Mouse (Mus musculus): ENCODE measurements around the gene Atp1a1. TPM values are rescaled to one million over a fixed set of nuclear protein-coding genes. Genes with fewer than 3 reads are reported as not detected.

Atp1a1 gene
- polyA plus RNA-seq, 1 experiment from 2014 or later = 537 TPM

GRCm38 (mm10) chr3:101549749-101550148, 54.7 kb downstream of the Atp1a1 start:
- Histone ChIP-seq H3K27me3 (ENCODE audit: control insufficient read depth, insufficient read depth, low read length) (no peaks in the 10 kb centered on the region), H3K4me3 (ENCODE audit: control insufficient read depth in 1 of 2, insufficient read depth in 1 of 2, low read depth in 1 of 2, low read length in 2 of 2) (no peak overlapping the region), H3K9ac (ENCODE audit: low read length) (no peak overlapping the region), H3K36me3 (ENCODE audit: control insufficient read depth, insufficient read depth, low read length) (no peaks in the 10 kb centered on the region), H3K4me1 (ENCODE audit: control insufficient read depth in 2 of 2, insufficient read depth in 2 of 2, low read length in 2 of 2) (peaks cover 17 to 29% of the 10 kb centered on the region in 2 experiments), H3K9me3 (ENCODE audit: control insufficient read depth, low read length) (no peaks in the 10 kb centered on the region), H3K27ac (replicated peaks in 1 of 2; ENCODE audit: control insufficient read depth in 1 of 2, insufficient read depth in 1 of 2, low read depth in 2 of 2, low read length in 2 of 2) (no peak overlapping the region), H3K4me2 (ENCODE audit: low read length) (no peak overlapping the region)
- no peak for ATAC-seq (ENCODE audit: insufficient number of reproducible peaks, insufficient read depth, low FRiP score, low read depth)
- 61% methylated on average over 5 of the region's 5 CpGs for WGBS

- ATAC-seq (ENCODE audit: insufficient number of reproducible peaks, insufficient read depth, low FRiP score, low read depth) = no peak
- Histone ChIP-seq H3K4me1 (ENCODE audit: control insufficient read depth in 2 of 2, insufficient read depth in 2 of 2, low read length in 2 of 2) (peaks cover 0 to 4% of the 10 kb centered on the region in 2 experiments; a peak in 1 of 4 replicates), H3K27me3 (ENCODE audit: control insufficient read depth, insufficient read depth, low read length) (no peaks in the 10 kb centered on the region), H3K36me3 (ENCODE audit: control insufficient read depth, insufficient read depth, low read length) (no peaks in the 10 kb centered on the region), H3K4me3 (ENCODE audit: control insufficient read depth in 1 of 2, insufficient read depth in 1 of 2, low read depth in 1 of 2, low read length in 2 of 2) (no peak overlapping the region), H3K9me3 (ENCODE audit: control insufficient read depth, low read length) (no peaks in the 10 kb centered on the region), H3K9ac (ENCODE audit: low read length) (no peak overlapping the region), H3K4me2 (ENCODE audit: low read length) (no peak overlapping the region), H3K27ac (replicated peaks in 1 of 2; ENCODE audit: control insufficient read depth in 1 of 2, insufficient read depth in 1 of 2, low read depth in 2 of 2, low read length in 2 of 2) (no peak overlapping the region)
- 19% methylated on average over 7 of the region's 7 CpGs for WGBS
Measured at GRCm38 (mm10) chr3:101544116-101544515, 60.4 kb downstream of the Atp1a1 start.

GRCm38 (mm10) chr3:101541571-101541970, 62.9 kb downstream of the Atp1a1 start:
- WGBS = 63% methylated on average over 6 of the region's 6 CpGs
- peaks cover 7% of the 10 kb centered on the region in 2 experiments for H3K4me1 ChIP-seq (ENCODE audit: control insufficient read depth in 2 of 2, insufficient read depth in 2 of 2, low read length in 2 of 2)
- no peak overlapping the region for H3K4me3 ChIP-seq (ENCODE audit: control insufficient read depth in 1 of 2, insufficient read depth in 1 of 2, low read depth in 1 of 2, low read length in 2 of 2)
- no peaks in the 10 kb centered on the region for H3K36me3 ChIP-seq (ENCODE audit: control insufficient read depth, insufficient read depth, low read length)
- H3K9ac ChIP-seq (ENCODE audit: low read length) = no peak overlapping the region
- no peak overlapping the region for H3K27ac ChIP-seq (replicated peaks in 1 of 2; ENCODE audit: control insufficient read depth in 1 of 2, insufficient read depth in 1 of 2, low read depth in 2 of 2, low read length in 2 of 2)
- H3K4me2 ChIP-seq (ENCODE audit: low read length) = no peak overlapping the region
- no peak for ATAC-seq (ENCODE audit: insufficient number of reproducible peaks, insufficient read depth, low FRiP score, low read depth)
- H3K27me3 ChIP-seq (ENCODE audit: control insufficient read depth, insufficient read depth, low read length) = no peaks in the 10 kb centered on the region
- H3K9me3 ChIP-seq (ENCODE audit: control insufficient read depth, low read length) = no peaks in the 10 kb centered on the region

GRCm38 (mm10) chr3:101540568-101540967, 63.9 kb downstream of the Atp1a1 start:
- Histone ChIP-seq H3K4me3 (ENCODE audit: control insufficient read depth in 1 of 2, insufficient read depth in 1 of 2, low read depth in 1 of 2, low read length in 2 of 2) (no peak overlapping the region), H3K4me1 (ENCODE audit: control insufficient read depth in 2 of 2, insufficient read depth in 2 of 2, low read length in 2 of 2) (peaks cover 12 to 16% of the 10 kb centered on the region in 2 experiments), H3K36me3 (ENCODE audit: control insufficient read depth, insufficient read depth, low read length) (no peaks in the 10 kb centered on the region), H3K9ac (ENCODE audit: low read length) (no peak overlapping the region), H3K27me3 (ENCODE audit: control insufficient read depth, insufficient read depth, low read length) (no peaks in the 10 kb centered on the region), H3K9me3 (ENCODE audit: control insufficient read depth, low read length) (no peaks in the 10 kb centered on the region), H3K4me2 (ENCODE audit: low read length) (no peak overlapping the region), H3K27ac (replicated peaks in 1 of 2; ENCODE audit: control insufficient read depth in 1 of 2, insufficient read depth in 1 of 2, low read depth in 2 of 2, low read length in 2 of 2) (no peak overlapping the region)
- no peak for ATAC-seq (ENCODE audit: insufficient number of reproducible peaks, insufficient read depth, low FRiP score, low read depth)
- 66% methylated on average over 4 of the region's 4 CpGs for WGBS

- 40% methylated on average over 7 of the region's 7 CpGs for WGBS
Measured at GRCm38 (mm10) chr3:101536322-101536721, 68.2 kb downstream of the Atp1a1 start.

GRCm38 (mm10) chr3:101534311-101534710, 70.2 kb downstream of the Atp1a1 start:
- Histone ChIP-seq H3K27ac (replicated peaks in 1 of 2; ENCODE audit: control insufficient read depth in 1 of 2, insufficient read depth in 1 of 2, low read depth in 2 of 2, low read length in 2 of 2) (no peak overlapping the region), H3K4me3 (ENCODE audit: control insufficient read depth in 1 of 2, insufficient read depth in 1 of 2, low read depth in 1 of 2, low read length in 2 of 2) (no peak overlapping the region), H3K9me3 (ENCODE audit: control insufficient read depth, low read length) (no peaks in the 10 kb centered on the region), H3K27me3 (ENCODE audit: control insufficient read depth, insufficient read depth, low read length) (no peaks in the 10 kb centered on the region), H3K9ac (ENCODE audit: low read length) (no peak overlapping the region), H3K4me1 (ENCODE audit: control insufficient read depth in 2 of 2, insufficient read depth in 2 of 2, low read length in 2 of 2) (peaks cover 14 to 27% of the 10 kb centered on the region in 2 experiments), H3K36me3 (ENCODE audit: control insufficient read depth, insufficient read depth, low read length) (no peaks in the 10 kb centered on the region), H3K4me2 (ENCODE audit: low read length) (no peak overlapping the region)
- 71% methylated on average over 9 of the region's 9 CpGs for WGBS
- no peak for ATAC-seq (ENCODE audit: insufficient number of reproducible peaks, insufficient read depth, low FRiP score, low read depth)

More at GRCm38 (mm10) chr3:101536322-101536721, 68.2 kb downstream of the Atp1a1 start:
- peak overlapping the region; percentile 52 to 59 for H3K27ac ChIP-seq (replicated peaks in 1 of 2; ENCODE audit: control insufficient read depth in 1 of 2, insufficient read depth in 1 of 2, low read depth in 2 of 2, low read length in 2 of 2)
- ATAC-seq (ENCODE audit: insufficient number of reproducible peaks, insufficient read depth, low FRiP score, low read depth) = peak; percentile 51; the same call in 1 of the 2 replicates
- no peak overlapping the region for H3K4me2 ChIP-seq (ENCODE audit: low read length)
- H3K27me3 ChIP-seq (ENCODE audit: control insufficient read depth, insufficient read depth, low read length) = no peaks in the 10 kb centered on the region
- no peak overlapping the region for H3K4me3 ChIP-seq (ENCODE audit: control insufficient read depth in 1 of 2, insufficient read depth in 1 of 2, low read depth in 1 of 2, low read length in 2 of 2)
- peaks cover 13 to 17% of the 10 kb centered on the region in 2 experiments for H3K4me1 ChIP-seq (ENCODE audit: control insufficient read depth in 2 of 2, insufficient read depth in 2 of 2, low read length in 2 of 2)
- no peaks in the 10 kb centered on the region for H3K36me3 ChIP-seq (ENCODE audit: control insufficient read depth, insufficient read depth, low read length)
- H3K9ac ChIP-seq (ENCODE audit: low read length) = no peak overlapping the region
- no peaks in the 10 kb centered on the region for H3K9me3 ChIP-seq (ENCODE audit: control insufficient read depth, low read length)

- Histone ChIP-seq H3K4me3 (ENCODE audit: control insufficient read depth in 1 of 2, insufficient read depth in 1 of 2, low read depth in 1 of 2, low read length in 2 of 2) (no peak overlapping the region), H3K9me3 (ENCODE audit: control insufficient read depth, low read length) (no peaks in the 10 kb centered on the region), H3K9ac (ENCODE audit: low read length) (no peak overlapping the region), H3K27ac (replicated peaks in 1 of 2; ENCODE audit: control insufficient read depth in 1 of 2, insufficient read depth in 1 of 2, low read depth in 2 of 2, low read length in 2 of 2) (no peak overlapping the region), H3K4me2 (ENCODE audit: low read length) (no peak overlapping the region), H3K36me3 (ENCODE audit: control insufficient read depth, insufficient read depth, low read length) (no peaks in the 10 kb centered on the region), H3K27me3 (ENCODE audit: control insufficient read depth, insufficient read depth, low read length) (no peaks in the 10 kb centered on the region), H3K4me1 (ENCODE audit: control insufficient read depth in 2 of 2, insufficient read depth in 2 of 2, low read length in 2 of 2) (peaks cover 16 to 37% of the 10 kb centered on the region in 2 experiments)
- WGBS = 75% methylated on average over 2 of the region's 2 CpGs
- no peak for ATAC-seq (ENCODE audit: insufficient number of reproducible peaks, insufficient read depth, low FRiP score, low read depth)
Measured at GRCm38 (mm10) chr3:101533373-101533772, 71.1 kb downstream of the Atp1a1 start.

- H3K27me3 ChIP-seq (ENCODE audit: control insufficient read depth, insufficient read depth, low read length) = no peaks in the 10 kb centered on the region
- H3K4me3 ChIP-seq (ENCODE audit: control insufficient read depth in 1 of 2, insufficient read depth in 1 of 2, low read depth in 1 of 2, low read length in 2 of 2) = no peak overlapping the region
- H3K27ac ChIP-seq (replicated peaks in 1 of 2; ENCODE audit: control insufficient read depth in 1 of 2, insufficient read depth in 1 of 2, low read depth in 2 of 2, low read length in 2 of 2) = no peak overlapping the region
- no peak overlapping the region for H3K9ac ChIP-seq (ENCODE audit: low read length)
- no peaks in the 10 kb centered on the region for H3K9me3 ChIP-seq (ENCODE audit: control insufficient read depth, low read length)
- no peak for ATAC-seq (ENCODE audit: insufficient number of reproducible peaks, insufficient read depth, low FRiP score, low read depth)
- H3K4me1 ChIP-seq (ENCODE audit: control insufficient read depth in 2 of 2, insufficient read depth in 2 of 2, low read length in 2 of 2) = peaks cover 8 to 30% of the 10 kb centered on the region in 2 experiments
- H3K36me3 ChIP-seq (ENCODE audit: control insufficient read depth, insufficient read depth, low read length) = no peaks in the 10 kb centered on the region
- 57% methylated on average over 10 of the region's 10 CpGs for WGBS
- no peak overlapping the region for H3K4me2 ChIP-seq (ENCODE audit: low read length)
Measured at GRCm38 (mm10) chr3:101530928-101531327, 73.6 kb downstream of the Atp1a1 start.

All from heart, embryonic 14.5 days (tissue).